Mouse (Mus musculus): ENCODE measurements around the gene Phf11c. TPM values are rescaled to one million over a fixed set of nuclear protein-coding genes. Genes with fewer than 3 reads are reported as not detected.

Gene Phf11c
- not detected in 2 replicates for polyA plus RNA-seq (2012; ENCODE audit: insufficient read depth, insufficient read length, low replicate concordance, missing spikeins)

DNA sequence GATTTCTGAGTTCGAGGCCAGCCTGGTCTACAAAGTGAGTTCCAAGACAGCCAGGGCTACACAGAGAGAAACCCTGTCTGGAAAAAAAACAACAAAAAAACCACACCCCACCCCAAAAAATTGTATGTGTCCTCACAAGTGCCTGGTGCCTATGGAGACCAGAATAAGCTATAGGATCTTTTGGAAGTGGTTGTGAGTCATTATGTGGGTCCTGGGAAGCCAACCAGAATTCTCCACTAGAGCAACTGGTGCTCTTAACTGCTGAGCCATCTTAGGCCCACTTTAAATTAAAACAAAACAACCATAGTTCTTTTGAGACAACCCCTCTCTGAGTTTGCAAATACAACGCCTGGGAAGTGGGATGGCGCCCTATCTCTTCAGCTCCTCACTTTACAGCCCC, at the start of gene Phf11c:
Gene Phf11c (minus strand): TSS at position 101 of the 400 bp plus-strand sequence.
- WGBS: 92% methylated on average over 3 of the region's 3 CpGs
- Histone ChIP-seq H3K4me1 (ENCODE audit: control insufficient read depth, insufficient read depth, low read length) (no peaks in the 10 kb centered on the region), H3K4me3 (ENCODE audit: insufficient read depth, low read depth, low read length) (no peak within 1 kb of the TSS), H3K27ac (ENCODE audit: insufficient read depth, low read depth, low read length) (no peak within 1 kb of the TSS)
- no peak for TF ChIP-seq POLR2A (IDR thresholded peaks at IDR 0.05; ENCODE audit: insufficient read depth, low read depth, low read length)
- TF ChIP-seq CTCF (IDR thresholded peaks at IDR 0.05; ENCODE audit: insufficient read depth, low read depth, low read length): no peak

- no peak for TF ChIP-seq CTCF (IDR thresholded peaks at IDR 0.05; ENCODE audit: insufficient read depth, low read depth, low read length)
- no peak for TF ChIP-seq POLR2A (IDR thresholded peaks at IDR 0.05; ENCODE audit: insufficient read depth, low read depth, low read length)
- H3K4me3 ChIP-seq (ENCODE audit: insufficient read depth, low read depth, low read length): peak overlapping the region; percentile 94
- no peaks in the 10 kb centered on the region for H3K4me1 ChIP-seq (ENCODE audit: control insufficient read depth, insufficient read depth, low read length)
- H3K27ac ChIP-seq (ENCODE audit: insufficient read depth, low read depth, low read length): 0 out of 2 replicates have a peak overlapping the region, but pooled peaks have one; percentile 43
- WGBS: 3% methylated on average over 6 of the region's 6 CpGs
These were observed 46.3 kb upstream of the Phf11c start for GRCm38 (mm10) chr14:59441472-59441805.

- 0 out of 2 replicates have a peak within 1 kb of the TSS, but pooled peaks have one; percentile 43 for H3K27ac ChIP-seq (ENCODE audit: insufficient read depth, low read depth, low read length)
- H3K4me3 ChIP-seq (ENCODE audit: insufficient read depth, low read depth, low read length): peak within 1 kb of the TSS; percentile 94
- TF ChIP-seq POLR2A (IDR thresholded peaks at IDR 0.05; ENCODE audit: insufficient read depth, low read depth, low read length) (peak; percentile 81), CTCF (IDR thresholded peaks at IDR 0.05; ENCODE audit: insufficient read depth, low read depth, low read length) (no peak)
- WGBS: under 1% methylated on average over 66 of the region's 66 CpGs
- no peaks in the 10 kb centered on the region for H3K4me1 ChIP-seq (ENCODE audit: control insufficient read depth, insufficient read depth, low read length)
These were observed 45.6 kb upstream of the Phf11c start, which contains the start of the genes Setdb2 and Cab39l for GRCm38 (mm10) chr14:59440558-59441471. Setdb2 (minus strand) TSS chr14:59440884. Cab39l (plus strand) TSS chr14:59440972.

DNA sequence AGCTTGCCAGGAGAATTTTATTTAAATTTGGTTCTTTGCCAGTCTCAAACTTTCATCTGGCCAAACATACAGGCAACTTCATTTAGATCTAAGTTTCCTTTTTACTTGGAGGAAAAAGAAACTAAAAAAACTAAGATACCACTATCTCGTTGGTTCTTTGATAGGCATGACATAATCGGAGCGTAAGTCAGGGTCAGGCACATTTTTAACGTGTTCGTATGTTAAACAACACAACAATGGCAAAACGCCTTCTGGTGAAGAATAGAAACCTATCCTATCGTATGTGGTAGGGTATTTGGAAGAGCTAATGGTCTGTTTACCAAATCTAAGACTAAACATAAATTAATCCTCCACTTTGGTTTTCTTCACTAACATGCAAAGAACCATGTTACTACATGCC, 44.9 kb upstream of the Phf11c start:
- TF ChIP-seq POLR2A (IDR thresholded peaks at IDR 0.05; ENCODE audit: insufficient read depth, low read depth, low read length): no peak
- no peak for TF ChIP-seq CTCF (IDR thresholded peaks at IDR 0.05; ENCODE audit: insufficient read depth, low read depth, low read length)
- Histone ChIP-seq H3K4me1 (ENCODE audit: control insufficient read depth, insufficient read depth, low read length) (no peaks in the 10 kb centered on the region), H3K27ac (ENCODE audit: insufficient read depth, low read depth, low read length) (no peak overlapping the region), H3K4me3 (ENCODE audit: insufficient read depth, low read depth, low read length) (no peak overlapping the region; the same call in 1 of the 2 replicates)
- WGBS: 11% methylated on average over 7 of the region's 7 CpGs

- Histone ChIP-seq H3K4me1 (ENCODE audit: control insufficient read depth, insufficient read depth, low read length) (no peaks in the 10 kb centered on the region), H3K27ac (ENCODE audit: insufficient read depth, low read depth, low read length) (no peak overlapping the region), H3K4me3 (ENCODE audit: insufficient read depth, low read depth, low read length) (no peak overlapping the region)
- 87% methylated on average over 2 of the region's 2 CpGs for WGBS
- TF ChIP-seq CTCF (IDR thresholded peaks at IDR 0.05; ENCODE audit: insufficient read depth, low read depth, low read length): no peak
- TF ChIP-seq POLR2A (IDR thresholded peaks at IDR 0.05; ENCODE audit: insufficient read depth, low read depth, low read length): no peak
These were observed 43.3 kb upstream of the Phf11c start for GRCm38 (mm10) chr14:59438505-59438904.

DNA sequence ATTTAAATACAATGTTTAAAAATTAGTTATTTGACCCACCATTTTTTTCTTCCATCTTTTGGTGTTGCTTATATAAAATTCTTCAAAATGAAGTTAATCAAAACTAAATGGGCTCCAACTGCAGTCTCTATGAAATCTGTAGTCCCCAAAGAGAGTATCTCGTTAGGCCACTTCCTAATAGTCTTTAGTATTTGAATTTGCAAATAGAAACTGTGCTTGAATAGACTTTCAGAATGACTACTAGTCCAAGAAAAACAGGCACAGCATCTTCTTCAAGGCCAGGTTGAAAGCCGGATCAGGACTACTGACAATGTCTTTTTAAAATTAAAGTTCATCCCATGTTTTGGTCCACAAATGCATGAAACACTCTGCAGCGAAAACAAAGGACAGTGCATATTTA, 42.2 kb upstream of the Phf11c start:
- H3K4me1 ChIP-seq (ENCODE audit: control insufficient read depth, insufficient read depth, low read length): no peaks in the 10 kb centered on the region
- no peak overlapping the region for H3K27ac ChIP-seq (ENCODE audit: insufficient read depth, low read depth, low read length)
- 80% methylated on average over 3 of the region's 3 CpGs for WGBS
- no peak overlapping the region for H3K4me3 ChIP-seq (ENCODE audit: insufficient read depth, low read depth, low read length)
- TF ChIP-seq CTCF (IDR thresholded peaks at IDR 0.05; ENCODE audit: insufficient read depth, low read depth, low read length) (no peak), POLR2A (IDR thresholded peaks at IDR 0.05; ENCODE audit: insufficient read depth, low read depth, low read length) (no peak)

GRCm38 (mm10) chr14:59435206-59435605, 40.0 kb upstream of the Phf11c start:
- Histone ChIP-seq H3K4me1 (ENCODE audit: control insufficient read depth, insufficient read depth, low read length) (no peaks in the 10 kb centered on the region), H3K4me3 (ENCODE audit: insufficient read depth, low read depth, low read length) (no peak overlapping the region), H3K27ac (ENCODE audit: insufficient read depth, low read depth, low read length) (no peak overlapping the region)
- TF ChIP-seq CTCF (IDR thresholded peaks at IDR 0.05; ENCODE audit: insufficient read depth, low read depth, low read length): no peak

- no peaks in the 10 kb centered on the region for H3K4me1 ChIP-seq (ENCODE audit: control insufficient read depth, insufficient read depth, low read length)
- no peak for TF ChIP-seq POLR2A (IDR thresholded peaks at IDR 0.05; ENCODE audit: insufficient read depth, low read depth, low read length)
- no peak for TF ChIP-seq CTCF (IDR thresholded peaks at IDR 0.05; ENCODE audit: insufficient read depth, low read depth, low read length)
- H3K4me3 ChIP-seq (ENCODE audit: insufficient read depth, low read depth, low read length): no peak overlapping the region
- 61% methylated on average over 2 of the region's 2 CpGs for WGBS
- H3K27ac ChIP-seq (ENCODE audit: insufficient read depth, low read depth, low read length): no peak overlapping the region
These were observed 38.7 kb upstream of the Phf11c start for GRCm38 (mm10) chr14:59433902-59434301.

DNA sequence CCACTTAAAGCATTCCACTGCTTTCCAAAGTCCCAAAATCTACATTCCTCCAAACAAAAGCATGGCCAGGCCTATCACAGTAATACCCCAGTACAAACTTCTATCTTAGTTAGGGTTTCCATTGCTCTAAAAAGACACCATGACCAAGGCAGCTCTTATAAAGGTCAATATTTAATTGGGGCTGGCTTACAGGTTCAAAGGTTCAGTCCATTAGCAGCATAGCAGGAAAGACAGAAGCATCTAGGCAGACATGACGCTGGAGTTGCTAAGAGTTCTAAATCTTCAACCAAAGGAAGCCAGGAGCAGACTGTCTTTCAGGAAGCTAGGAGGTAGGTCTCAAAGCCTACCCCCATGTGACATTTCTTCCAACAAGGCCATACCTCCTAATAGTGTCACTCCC, 35.4 kb upstream of the Phf11c start:
- H3K4me3 ChIP-seq (ENCODE audit: insufficient read depth, low read depth, low read length): no peak overlapping the region
- no peaks in the 10 kb centered on the region for H3K4me1 ChIP-seq (ENCODE audit: control insufficient read depth, insufficient read depth, low read length)
- 91% methylated on average over 1 of the region's 1 CpGs for WGBS
- TF ChIP-seq CTCF (IDR thresholded peaks at IDR 0.05; ENCODE audit: insufficient read depth, low read depth, low read length) (no peak), POLR2A (IDR thresholded peaks at IDR 0.05; ENCODE audit: insufficient read depth, low read depth, low read length) (no peak)
- H3K27ac ChIP-seq (ENCODE audit: insufficient read depth, low read depth, low read length): no peak overlapping the region
